Comparison of ENCODE assay signal across 16 mouse cellular contexts in genomic region chr16:9198903-9199532, GRCm38 (mm10).
DNase-seq lines count a peak whose midpoint lies in the region.
"Had no signal": no experiment of that assay in that cellular context is flagged by ENCODE, and none has a peak within 500 bp of the region (broad histone marks: within the 10 kb centered on the region; RNA-seq: fewer than 3 reads in every experiment).

No protein-coding gene starts in this region.

- DNase-seq in layer of hippocampus, adult 11-12 months (ENCODE audit: low spot score): peak; percentile 12
- DNase-seq in layer of hippocampus, postnatal 25 days (ENCODE audit: extremely low spot score in 1 of 2, low spot score in 1 of 2): no peak
- peak; percentile 78 for DNase-seq in brain, adult 2 months (ENCODE audit: low read depth, low spot score)
- peak; percentile 15 to 44 for DNase-seq in frontal cortex, postnatal 36 days (ENCODE audit: low spot score in 2 of 2)
- DNase-seq in left cerebral cortex, postnatal 25 days (ENCODE audit: low spot score in 2 of 2): peak; percentile 23 to 81
- no peak for DNase-seq in adrenal gland, postnatal 10 days
- no peak for DNase-seq in adrenal gland, postnatal 14 days
- DNase-seq: B cell, adult 2 months; cerebellum, adult 8-10 months; cerebellum, postnatal 36 days; kidney, adult 8-10 months; kidney, postnatal 25 days; lung, adult 18-20 months; lung, postnatal 10 days; thymus, adult 2 months; thymus, postnatal 4 days had no signal

- intact Hi-C loops in left cerebral cortex, postnatal 25 days (cut with DNase I): no loop called here

Comparison
In these comparisons a context has a peak if more than half of its experiments do, and no peak if none do; other contexts are left out.
1. DNase-seq: peak in layer of hippocampus, adult 11-12 months (single experiment), brain, adult 2 months (single experiment), frontal cortex, postnatal 36 days (2 of 2) and left cerebral cortex, postnatal 25 days (2 of 2); none in layer of hippocampus, postnatal 25 days (0 of 2), adrenal gland, postnatal 10 days (single experiment) and adrenal gland, postnatal 14 days (single experiment).